Mouse (Mus musculus) gastrocnemius, postnatal 4 days (tissue): Measurements from ENCODE around the gene Syt9. TPM values are rescaled to one million over a fixed set of nuclear protein-coding genes. Genes with fewer than 3 reads are reported as not detected.

Experiments
- DNase-seq, 2 experiments: peaks; one replicate each; pipeline ENCODE4 v3.0.0; 2021 to 2022; ENCODE audit warnings: low spot score in 2 of 2, mixed read lengths in 2 of 2
- total RNA-seq, 2 experiments: library from RNA; stranded (reverse); gene quantifications; 2 replicates each; pipeline ENCODE4 v1.2.3; 2021

Gene Syt9
- total RNA-seq, 2 experiments from 2014 or later, result 3.2 to 3.3 TPM

DNA sequence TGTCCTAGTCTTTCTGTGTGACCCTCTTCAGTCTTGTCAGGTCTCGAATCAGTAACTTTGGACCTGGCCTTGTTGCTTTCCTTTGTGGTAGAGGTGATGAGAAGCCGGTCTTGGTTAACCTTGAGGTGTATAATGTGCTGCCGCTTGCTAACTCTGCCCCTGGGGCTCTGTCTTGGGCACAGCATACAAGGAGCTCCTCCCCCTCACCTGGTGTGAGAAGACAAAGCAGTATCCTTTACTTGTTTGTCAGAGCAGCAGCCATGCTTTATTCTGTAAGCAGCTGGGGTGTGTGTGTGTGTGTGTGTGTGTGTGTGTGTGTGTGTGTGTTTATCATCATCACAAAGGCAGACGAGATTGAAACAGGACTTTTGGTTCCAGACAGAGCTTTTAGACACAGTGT is 164.8 kb downstream of the Syt9 start:
- no peak for DNase-seq

GRCm38 (mm10) chr7:107536516-107536915 is 166.0 kb downstream of the Syt9 start:
- DNase-seq, result no peak

- no peak for DNase-seq
These were observed 169.5 kb downstream of the Syt9 start for GRCm38 (mm10) chr7:107540034-107540433.

DNA sequence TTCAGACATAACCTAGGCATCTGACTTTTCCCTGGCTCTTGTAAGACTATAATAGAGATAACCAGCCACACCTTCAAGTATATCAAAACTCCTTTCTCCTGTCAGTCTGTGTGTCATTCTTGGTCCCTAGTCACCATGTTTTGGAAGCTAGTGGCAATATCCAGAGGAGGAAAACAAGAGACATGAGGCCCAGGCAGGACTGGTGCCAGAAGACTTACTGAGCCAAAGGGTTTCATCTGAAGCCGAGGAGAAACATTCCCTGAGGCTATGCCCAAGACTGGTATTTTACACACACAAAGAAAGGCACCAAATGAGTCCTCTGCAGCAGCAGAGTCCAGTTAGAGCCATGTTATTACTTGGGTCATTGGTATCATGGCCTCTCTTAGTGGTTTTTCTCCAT is 174.5 kb downstream of the Syt9 start:
- no peak for DNase-seq

- no peak for DNase-seq
These were observed 177.3 kb downstream of the Syt9 start for GRCm38 (mm10) chr7:107547872-107548271.

DNA sequence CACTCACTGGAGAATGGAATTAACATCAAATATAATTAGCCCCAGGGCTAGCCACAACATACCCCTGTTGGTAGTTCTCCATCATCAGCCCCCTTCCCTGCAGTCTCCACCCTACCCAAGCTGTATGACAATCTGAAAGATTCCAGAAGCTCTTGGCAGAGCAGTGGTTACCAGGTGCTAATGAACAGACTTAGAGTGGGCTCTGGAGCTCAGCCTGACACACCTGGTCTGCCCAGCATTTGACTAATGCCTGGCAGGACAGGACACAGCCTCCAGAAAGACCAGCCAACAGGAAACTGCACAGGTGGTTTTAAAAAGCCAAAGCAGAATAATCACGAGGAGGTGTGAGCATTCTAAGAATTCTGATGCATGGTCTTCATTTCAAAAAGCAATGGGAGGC is 182.9 kb downstream of the Syt9 start:
- no peak for DNase-seq

DNA sequence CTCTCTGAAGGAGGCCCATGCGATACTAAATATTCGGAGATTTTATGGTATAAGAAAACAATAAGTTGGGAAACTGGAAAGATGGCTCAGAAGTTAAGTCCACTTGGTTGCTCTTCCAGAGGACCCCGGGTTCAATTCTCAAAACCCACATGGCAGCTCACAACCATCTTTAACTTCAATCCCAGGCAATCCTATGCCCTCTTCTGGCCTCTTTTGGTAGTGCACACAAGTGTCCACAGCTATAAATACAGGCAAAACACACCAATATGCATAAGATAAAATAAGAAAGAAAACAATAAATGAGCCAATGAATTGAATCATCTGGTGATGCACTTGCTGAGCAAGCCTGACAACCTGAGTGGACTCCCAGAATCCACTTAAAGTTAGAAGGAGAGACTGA is 185.4 kb downstream of the Syt9 start:
- no peak for DNase-seq

DNA sequence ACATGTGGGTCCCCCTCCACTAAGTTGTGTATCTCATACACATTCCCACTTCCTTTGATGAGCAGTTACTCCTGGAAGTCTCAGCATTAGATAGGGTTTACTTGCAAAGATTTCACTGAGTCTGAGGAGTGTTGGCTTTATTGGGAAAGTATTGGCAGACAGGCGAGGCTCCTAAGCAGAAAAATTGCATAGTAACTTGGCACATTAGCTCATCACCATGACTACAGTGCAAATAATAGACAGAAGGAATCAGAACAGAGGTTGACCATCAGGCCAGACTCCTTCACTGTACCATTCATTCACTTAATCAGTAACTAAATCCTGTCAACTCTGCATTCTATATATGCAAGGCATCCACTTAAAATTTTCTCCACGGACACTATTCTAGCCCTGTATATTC is 190.1 kb downstream of the Syt9 start:
- no peak for DNase-seq

DNA sequence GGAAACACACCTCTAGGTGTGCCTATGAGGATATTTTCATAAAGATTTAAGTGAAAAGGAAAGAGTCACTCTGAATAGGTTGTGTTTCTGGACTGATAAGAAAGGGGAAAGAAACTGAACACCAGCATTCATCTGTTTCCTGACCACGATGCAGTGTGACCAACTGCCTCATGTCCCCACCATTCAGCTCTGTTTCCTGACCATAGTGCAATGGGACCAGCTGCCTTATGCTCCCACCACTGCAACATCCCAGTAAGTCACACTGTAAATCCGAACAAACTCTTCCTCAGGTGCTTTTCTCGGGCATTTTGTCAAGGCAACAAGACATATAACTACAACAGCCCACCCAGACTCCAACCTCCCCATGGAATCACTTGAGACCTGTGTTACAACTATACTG is 191.1 kb downstream of the Syt9 start:
- no peak for DNase-seq

DNA sequence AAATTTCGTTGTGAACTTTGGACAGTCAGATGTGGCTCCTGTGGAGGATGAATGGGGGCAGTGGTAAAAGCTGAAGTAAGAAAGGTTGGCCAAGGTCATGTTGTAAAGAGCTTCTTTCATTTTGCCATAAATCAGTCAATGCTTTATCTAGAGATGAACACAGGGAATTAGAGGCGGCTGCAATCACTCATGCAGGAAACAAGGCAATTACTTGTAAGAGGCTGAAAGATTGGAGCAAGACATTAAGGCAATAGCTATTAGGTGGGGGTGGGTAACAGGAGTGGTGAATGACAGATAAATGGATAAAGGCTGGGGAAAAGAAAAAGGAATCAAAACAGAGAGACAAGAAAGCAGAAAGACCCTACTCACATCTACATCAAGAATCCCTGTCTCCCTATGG is 193.2 kb downstream of the Syt9 start:
- no peak for DNase-seq

GRCm38 (mm10) chr7:107567261-107567671 is 196.7 kb downstream of the Syt9 start, which contains the start of gene Olfml1:
Gene Olfml1 (plus strand): TSS chr7:107567446.
- DNase-seq, result peak in 1 of 2 experiments; percentile 50

DNA sequence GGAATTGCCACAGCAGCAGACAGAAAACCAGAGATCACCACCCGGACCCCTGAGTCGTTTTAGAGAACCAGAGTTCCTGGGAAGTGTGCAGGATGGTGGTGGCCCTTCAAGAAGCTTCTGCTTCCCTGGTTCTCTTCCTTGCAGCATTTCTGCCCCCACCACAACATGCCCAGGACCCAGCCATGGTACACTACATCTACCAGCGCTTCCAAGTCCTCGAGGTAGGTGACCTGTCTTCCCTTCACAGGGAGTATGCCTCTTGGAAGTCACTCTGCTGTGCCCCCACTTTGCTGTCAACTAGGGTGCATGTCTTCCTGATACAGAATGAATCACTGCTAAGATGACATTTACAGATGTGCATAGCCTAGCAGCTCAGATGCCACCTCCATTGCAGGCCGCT is 197.1 kb downstream of the Syt9 start:
- DNase-seq, result no peak

DNA sequence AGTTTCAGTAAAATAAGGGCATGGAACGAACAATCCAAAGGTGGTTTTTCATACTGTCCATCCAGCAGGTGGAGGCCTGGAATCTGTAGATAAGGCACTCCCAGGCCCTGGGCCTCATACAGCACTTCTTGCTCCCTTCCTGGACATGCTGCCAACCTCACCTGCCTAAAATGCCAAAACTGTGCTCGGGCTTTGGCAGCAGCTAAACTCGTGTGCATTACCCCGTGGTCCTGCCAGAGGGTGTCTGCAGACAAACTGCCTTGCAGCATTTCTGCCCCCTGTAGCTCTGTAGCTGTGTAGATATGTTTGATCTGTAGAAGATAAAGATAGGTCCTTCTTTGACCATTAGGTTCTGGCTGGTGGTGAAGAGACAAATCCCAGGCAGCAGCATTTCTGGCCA is 198.4 kb downstream of the Syt9 start:
- no peak for DNase-seq

DNA sequence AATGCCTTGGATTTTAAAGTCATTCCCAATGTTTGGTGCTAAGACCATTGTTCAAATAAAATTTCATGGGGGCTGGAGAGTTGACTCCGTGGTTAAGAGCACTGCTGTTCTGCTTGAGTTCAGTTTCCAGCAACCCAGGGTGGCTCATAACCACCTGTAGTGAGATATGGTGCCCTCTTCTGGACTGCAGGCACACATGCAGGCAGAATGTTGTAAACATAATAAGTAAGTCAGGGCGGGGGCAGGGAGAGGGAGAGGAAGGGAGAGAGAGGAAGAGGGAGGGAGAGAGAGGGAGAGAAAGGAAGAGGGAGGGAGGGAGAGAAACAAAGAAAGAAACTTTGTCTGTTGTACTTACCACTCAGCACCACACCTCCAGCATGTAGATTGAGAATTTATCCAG is 203.3 kb downstream of the Syt9 start:
- no peak for DNase-seq

DNA sequence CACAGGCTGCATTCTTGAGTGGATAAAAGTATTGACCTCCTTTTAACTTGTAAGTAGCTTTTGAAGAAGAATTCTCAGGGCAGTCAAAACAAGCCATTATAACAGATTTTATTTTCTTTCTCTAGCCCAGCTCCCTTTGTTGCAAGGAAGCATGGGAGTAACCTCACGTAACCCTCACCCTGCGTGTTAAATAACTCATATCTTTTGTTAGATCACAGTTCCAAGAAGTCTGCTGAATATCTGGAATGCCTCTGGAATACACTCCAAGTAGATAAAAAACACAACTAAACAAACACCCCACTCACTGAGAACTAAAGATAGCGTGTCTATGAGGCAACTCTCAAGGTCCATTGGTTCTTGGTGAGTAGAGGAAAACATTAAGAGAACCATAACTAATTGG is 203.7 kb downstream of the Syt9 start:
- DNase-seq, result no peak

DNA sequence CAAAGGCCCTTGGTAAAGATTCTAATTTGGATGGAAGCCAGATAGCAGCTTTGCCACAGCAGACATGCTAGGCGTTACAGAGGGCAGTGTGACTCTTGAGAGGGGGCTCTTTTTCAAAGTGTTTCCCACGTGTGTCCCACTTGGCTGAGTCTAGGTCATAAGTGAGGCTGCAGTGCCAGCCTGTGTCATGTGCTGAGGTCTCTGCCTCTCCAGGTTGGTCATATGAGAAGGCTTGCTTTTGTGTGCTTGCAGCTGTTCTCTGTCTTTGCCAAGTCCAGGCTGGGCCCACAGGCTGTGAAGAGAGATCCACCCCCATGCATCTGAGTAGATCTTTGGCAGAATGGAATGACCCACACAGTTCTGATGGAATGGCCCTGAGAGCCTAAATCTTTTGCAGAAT is 222.1 kb downstream of the Syt9 start:
- DNase-seq, result peak in 1 of 2 experiments; percentile 33

DNA sequence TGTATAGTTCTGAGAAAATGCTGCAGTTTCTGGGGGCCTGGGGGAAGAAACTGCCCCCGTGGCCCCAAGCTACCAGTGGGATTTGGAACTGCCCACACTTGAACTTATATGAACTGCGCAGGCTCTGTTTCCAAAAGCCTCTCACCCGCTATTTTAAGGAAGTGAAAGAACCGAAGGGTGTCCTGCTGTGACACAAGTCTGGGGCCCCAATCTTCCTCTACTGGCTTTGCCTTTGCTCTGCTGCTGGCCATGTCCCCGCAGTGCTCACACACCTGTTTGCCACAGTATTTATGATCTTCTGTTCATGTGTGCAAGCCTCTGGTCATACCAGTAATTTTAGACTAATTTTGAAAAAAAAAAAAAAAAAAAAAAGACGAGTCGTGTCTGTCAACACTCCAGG is 223.4 kb downstream of the Syt9 start:
- DNase-seq, result no peak

GRCm38 (mm10) chr7:107594325-107594856 is 223.9 kb downstream of the Syt9 start:
- DNase-seq, result peak in 1 of 2 experiments; percentile 62

GRCm38 (mm10) chr7:107594857-107595402 is 224.4 kb downstream of the Syt9 start, which contains the start of gene Ppfibp2:
Gene Ppfibp2 (plus strand): TSS chr7:107595207.
- peak; percentile 75 to 87 for DNase-seq

DNA sequence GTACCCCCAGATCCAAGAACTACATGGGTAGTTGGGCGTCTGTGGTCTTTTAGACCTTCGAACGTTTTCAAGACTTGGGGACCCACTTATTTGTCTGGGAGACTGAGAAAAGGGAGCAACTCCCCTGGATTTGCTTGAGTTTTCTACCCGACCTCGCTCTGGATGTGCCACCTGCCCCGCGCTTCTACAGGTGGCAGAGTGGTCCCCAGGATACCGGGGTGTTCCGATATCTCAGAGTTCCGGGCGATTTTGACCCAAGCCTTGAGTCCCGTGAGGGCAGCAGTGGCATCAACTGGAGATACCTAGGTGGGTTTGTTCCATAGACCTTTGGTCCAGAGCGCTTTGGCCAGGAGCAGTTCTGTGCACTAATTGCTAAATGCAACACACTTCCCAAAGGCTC is 224.9 kb downstream of the Syt9 start:
- DNase-seq, result no peak

DNA sequence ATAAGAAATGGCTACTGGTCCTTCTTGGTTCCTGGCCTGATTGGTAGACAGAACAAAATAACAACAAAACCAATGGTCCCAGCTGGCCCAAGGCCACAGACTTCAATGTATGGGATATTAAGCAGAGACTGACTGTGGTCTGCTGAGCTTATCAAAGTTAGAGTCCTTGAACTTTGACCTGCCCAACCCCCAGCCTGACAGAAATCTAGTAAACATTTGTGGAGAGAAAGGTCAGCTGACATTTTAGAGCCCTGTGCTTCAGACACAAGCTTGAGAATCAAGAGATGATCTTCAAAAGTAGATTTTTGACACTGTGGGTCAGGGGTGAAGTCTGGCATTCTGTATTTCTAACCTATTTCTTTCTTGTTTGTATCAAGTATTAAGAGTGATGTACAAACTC is 226.2 kb downstream of the Syt9 start:
- DNase-seq, result no peak

DNA sequence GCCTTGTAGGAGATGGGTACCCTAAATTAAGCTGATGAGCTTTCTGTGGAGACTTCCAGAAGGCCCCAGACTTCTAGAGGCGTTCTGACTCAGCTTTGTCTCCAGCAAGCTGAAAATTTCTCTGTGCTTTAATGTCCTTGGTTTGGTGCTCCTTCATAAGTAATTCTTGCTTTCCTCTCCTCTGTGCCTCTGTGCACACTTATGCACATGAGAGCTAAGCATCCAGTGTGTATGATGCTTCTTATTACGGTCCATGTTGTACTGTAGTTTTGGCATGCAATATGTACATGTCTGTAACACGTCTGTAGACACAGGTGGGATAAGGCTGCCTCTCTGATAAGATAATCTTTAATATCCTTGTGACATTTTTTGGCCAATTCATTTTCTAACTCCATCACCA is 227.4 kb downstream of the Syt9 start:
- DNase-seq, result no peak
